ENCODE assay signal across 8 mouse cellular contexts in the genomic region with DNA sequence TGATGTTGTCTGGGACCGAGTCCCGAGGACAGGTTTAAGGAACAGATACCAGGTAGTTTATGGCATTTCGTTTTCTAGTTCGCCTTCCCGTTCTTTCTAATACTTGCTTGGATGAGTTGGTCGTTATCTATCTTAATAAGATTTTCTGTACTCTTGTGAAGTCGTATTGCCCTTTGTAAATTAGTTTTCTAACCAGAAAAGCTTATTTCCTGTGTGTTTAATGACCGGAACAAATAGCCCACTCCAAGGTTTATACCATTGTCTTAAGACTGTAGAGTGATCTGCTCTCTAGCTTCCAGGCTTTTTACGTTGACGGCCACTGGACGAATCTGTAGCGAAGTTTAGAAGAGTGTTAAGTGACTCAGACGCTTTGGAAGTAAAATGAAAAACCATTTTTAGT. TPM values are rescaled to one million over a fixed set of nuclear protein-coding genes. Genes with fewer than 3 reads are reported as not detected.
DNase-seq lines count a peak whose midpoint lies in the region; TF ChIP-seq lines count a peak whose summit lies in the region.

No protein-coding gene starts in this region.

- H3K79me2 ChIP-seq in heart, adult 2 months (replicated peaks; ENCODE audit: control insufficient read depth, insufficient read depth, low read length), result peaks cover 3% of the 10 kb centered on the region

- H3K36me3 ChIP-seq in heart, adult 2 months (ENCODE audit: control insufficient read depth, insufficient read depth, low read length), result peaks cover 7% of the 10 kb centered on the region; the same call in 1 of the 2 replicates
- H3K36me3 ChIP-seq in ES-Bruce4 (ENCODE audit: control insufficient read depth, insufficient read depth, low read length, poor library complexity, severe bottlenecking), result no peaks in the 10 kb centered on the region
- no peaks in the 10 kb centered on the region for H3K36me3 ChIP-seq in hindbrain, embryonic 10.5 days
- no peaks in the 10 kb centered on the region for H3K36me3 ChIP-seq in megakaryocyte, embryonic 14.5 days (replicated peaks; ENCODE audit: low read length)

- DNase-seq in heart, adult 2 months, result no peak
- DNase-seq in heart, adult 9 months (ENCODE audit: low spot score in 2 of 2), result no peak
- no peak for DNase-seq in hindbrain, embryonic 10.5 days (ENCODE audit: low spot score)
- DNase-seq in adrenal gland, postnatal 4 days (ENCODE audit: low spot score in 2 of 2), result no peak
- DNase-seq in gastrocnemius, adult 18-20 months (ENCODE audit: low spot score), result no peak
- DNase-seq in urinary bladder, postnatal 25 days (ENCODE audit: low spot score), result no peak

- TF ChIP-seq POLR2A in heart, adult 2 months (IDR thresholded peaks at IDR 0.05; ENCODE audit: insufficient read depth, low read depth, low read length), result no peak
- TF ChIP-seq POLR2A in ES-Bruce4 (IDR thresholded peaks at IDR 0.05; ENCODE audit: insufficient read depth, low read length), result no peak

- H3K4me1 ChIP-seq in heart, adult 2 months (ENCODE audit: control insufficient read depth, insufficient read depth, low read length), result no peaks in the 10 kb centered on the region; the same call in 1 of the 2 replicates
- H3K4me1 ChIP-seq in ES-Bruce4 (ENCODE audit: control insufficient read depth, insufficient read depth, low read length), result peaks cover 1% of the 10 kb centered on the region
- peaks cover 27% of the 10 kb centered on the region for H3K4me1 ChIP-seq in hindbrain, embryonic 10.5 days (replicated peaks)
- H3K4me1 ChIP-seq in megakaryocyte, embryonic 14.5 days, result peaks cover 15% of the 10 kb centered on the region

- H3K4me3 ChIP-seq in heart, adult 2 months, result peak overlapping the region; percentile 82
- H3K4me3 ChIP-seq in ES-Bruce4 (ENCODE audit: low read depth, low read length), result peak overlapping the region; percentile 85
- H3K4me3 ChIP-seq in hindbrain, embryonic 10.5 days, result peak overlapping the region; percentile 77
- H3K4me3 ChIP-seq in megakaryocyte, embryonic 14.5 days (replicated peaks), result peak overlapping the region; percentile 94

- intact Hi-C loops in heart, adult 2 months (cut with DNase I), result loop anchor here (2.0 to 10.0 kb wide), 4 partner anchors 24 to 696 kb away; a partner anchor contains a TSS

- H3K27ac ChIP-seq in heart, adult 2 months, result peak overlapping the region; percentile 93
- H3K27ac ChIP-seq in ES-Bruce4 (ENCODE audit: insufficient read depth, low read length), result no peak overlapping the region
- peak overlapping the region; percentile 95 for H3K27ac ChIP-seq in hindbrain, embryonic 10.5 days

- TF ChIP-seq EP300 in heart, adult 2 months (IDR thresholded peaks at IDR 0.05; ENCODE audit: insufficient read depth, low read depth, low read length), result no peak
- TF ChIP-seq EP300 in ES-Bruce4 (IDR thresholded peaks at IDR 0.05; ENCODE audit: insufficient read depth, low read depth, low read length), result no peak

- no peak for TF ChIP-seq CTCF in heart, adult 2 months (IDR thresholded peaks at IDR 0.05)
- no peak for TF ChIP-seq CTCF in ES-Bruce4 (IDR thresholded peaks at IDR 0.05; ENCODE audit: low read depth, low read length)

- peak overlapping the region; percentile 97 for H3K9ac ChIP-seq in heart, adult 2 months (ENCODE audit: low read depth, low read length)
- peak overlapping the region; percentile 89 for H3K9ac ChIP-seq in ES-Bruce4 (ENCODE audit: low read depth, poor library complexity, severe bottlenecking)

- 2% methylated on average over 13 of the region's 13 CpGs for WGBS in heart, adult 2 months
- 2% methylated on average over 13 of the region's 13 CpGs for WGBS in hindbrain, embryonic 10.5 days

- H3K27me3 ChIP-seq in heart, adult 2 months (ENCODE audit: control insufficient read depth, insufficient read depth, low read length), result no peaks in the 10 kb centered on the region
- no peaks in the 10 kb centered on the region for H3K27me3 ChIP-seq in ES-Bruce4 (ENCODE audit: control insufficient read depth, insufficient read depth, low read length, poor library complexity, severe bottlenecking)
- H3K27me3 ChIP-seq in hindbrain, embryonic 10.5 days (ENCODE audit: insufficient read depth, poor library complexity, severe bottlenecking), result peaks cover 26% of the 10 kb centered on the region
- peaks cover 56% of the 10 kb centered on the region for H3K27me3 ChIP-seq in megakaryocyte, embryonic 14.5 days (replicated peaks)

- no peaks in the 10 kb centered on the region for H3K9me3 ChIP-seq in ES-Bruce4 (replicated peaks; ENCODE audit: control insufficient read depth, insufficient read depth, low read length, poor library complexity, severe bottlenecking)
- no peaks in the 10 kb centered on the region for H3K9me3 ChIP-seq in hindbrain, embryonic 10.5 days
- no peaks in the 10 kb centered on the region for H3K9me3 ChIP-seq in megakaryocyte, embryonic 14.5 days

RNA-seq across cellular contexts. Expression of a gene that starts 1.1 kb away (rescaled TPM):
- total RNA-seq in heart, adult 2 months (2021), result 10 to 100 TPM; 40.0 to 41.3 TPM
- polyA plus RNA-seq in heart, adult 2 months (2012; rRNA removed), result 33.3 and 48.8 TPM in 2 replicates
- polyA plus RNA-seq in ES-Bruce4 (2011; ENCODE audit: insufficient read depth, insufficient read length, low read depth, missing spikeins), result 183 and 196 TPM in 2 replicates
- polyA plus RNA-seq in hindbrain, embryonic 10.5 days (2016; fragmentation: Nextera tagmentation; extraction: Ambion mirVana), result 39.5 and 47.8 TPM in 2 replicates
- polyA plus RNA-seq in megakaryocyte, embryonic 14.5 days (2012; ENCODE audit: insufficient read depth, low replicate concordance), result 0.56 and 2.1 TPM in 2 replicates
- 10 to 100 TPM; 39.2 to 41.8 TPM for total RNA-seq in adrenal gland, postnatal 4 days (2021)
- 10 to 100 TPM; 27.6 to 29.3 TPM for total RNA-seq in gastrocnemius, adult 18-20 months (2021)

Comparison
In these comparisons a context has a peak if more than half of its experiments do, and no peak if none do; other contexts are left out.
1. RNA of a gene that starts 1.1 kb away (polyA plus RNA-seq): 183 to 196 TPM in ES-Bruce4, 39.5 to 47.8 TPM in hindbrain, embryonic 10.5 days and 33.3 to 48.8 TPM in heart, adult 2 months; 0.56 to 2.1 TPM in megakaryocyte, embryonic 14.5 days; every median in the first group is over 10 times any median in the second.
2. Peak in every context shown above with its lines, with median percentiles within 50 percentile points of each other: H3K4me3 ChIP-seq.